Mouse (Mus musculus): ENCODE measurements around the gene Col4a1.

The Col4a1 gene

DNA sequence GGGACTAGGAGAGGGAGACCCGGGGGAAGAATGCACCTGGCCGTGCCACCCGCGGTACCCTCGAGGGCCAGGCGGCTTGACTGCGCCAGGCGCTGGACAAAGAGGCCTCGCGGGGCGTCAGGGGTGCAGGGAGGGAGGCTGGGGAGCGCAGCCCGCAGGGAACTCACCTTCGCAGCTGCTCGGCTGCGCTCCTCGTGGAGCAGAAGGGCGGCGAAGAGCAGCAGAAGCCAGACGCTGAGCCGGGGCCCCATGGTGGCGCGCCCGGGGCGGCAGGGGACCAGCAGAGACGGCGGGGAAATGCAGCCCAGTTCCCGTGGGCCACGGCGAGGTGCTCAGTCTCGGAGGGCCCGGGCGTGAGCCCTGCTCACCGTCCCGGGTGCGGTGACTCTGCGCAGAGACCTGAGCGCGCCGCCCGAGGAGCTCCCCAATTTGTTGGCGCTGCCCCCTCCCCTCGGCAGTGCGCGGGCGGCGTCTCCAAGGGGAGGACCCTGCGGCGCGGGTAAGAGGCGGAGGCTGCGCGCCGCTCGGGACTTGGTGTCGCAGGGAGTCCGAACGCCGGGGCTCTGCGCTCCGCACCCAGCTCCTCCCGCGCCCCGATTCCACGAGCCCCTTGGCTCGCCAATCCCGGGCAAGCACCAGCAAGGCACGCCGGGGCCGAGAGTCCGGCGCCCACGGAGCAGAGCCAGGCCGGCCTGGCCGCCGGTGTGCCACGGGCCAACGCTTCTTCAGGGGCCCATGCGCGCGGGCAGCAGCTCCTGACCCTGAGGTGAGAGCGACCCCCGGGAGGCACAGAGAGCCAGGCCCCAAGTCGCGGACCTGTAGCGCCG, at the start of gene Col4a1, which contains the start of gene Col4a2:
Gene Col4a1 (minus strand): TSS at position 478 of the 827 bp plus-strand sequence.
Gene Col4a2 (plus strand): TSS at position 457 of the 827 bp plus-strand sequence.
- peak in 1 of 2 experiments; percentile 7 for DNase-seq (ENCODE audit: low spot score in 2 of 2)

GRCm38 (mm10) chr8:11361546-11362277, 49.1 kb upstream of the Col4a1 start:
- DNase-seq (ENCODE audit: low spot score in 2 of 2), result no peak

DNA sequence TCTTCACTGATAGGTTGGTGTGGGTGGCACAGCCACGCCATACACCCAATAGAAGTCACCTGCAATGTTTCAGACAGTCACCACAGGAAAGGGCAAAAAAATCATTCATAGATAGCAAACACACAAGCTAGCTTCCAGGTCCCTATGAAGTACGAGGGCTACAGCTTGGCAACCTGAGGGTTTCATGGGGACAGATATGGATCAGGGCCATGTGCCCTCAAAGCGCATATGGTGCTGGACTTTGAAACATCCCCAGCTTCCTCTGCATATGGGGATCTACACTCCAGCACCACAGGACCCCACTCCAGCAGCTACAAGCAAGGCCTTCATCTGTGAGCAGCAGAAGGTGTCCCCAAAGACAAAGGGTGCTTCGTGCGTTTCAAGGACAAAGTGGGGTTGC, 47.2 kb upstream of the Col4a1 start:
- DNase-seq (ENCODE audit: low spot score in 2 of 2), result no peak

DNA sequence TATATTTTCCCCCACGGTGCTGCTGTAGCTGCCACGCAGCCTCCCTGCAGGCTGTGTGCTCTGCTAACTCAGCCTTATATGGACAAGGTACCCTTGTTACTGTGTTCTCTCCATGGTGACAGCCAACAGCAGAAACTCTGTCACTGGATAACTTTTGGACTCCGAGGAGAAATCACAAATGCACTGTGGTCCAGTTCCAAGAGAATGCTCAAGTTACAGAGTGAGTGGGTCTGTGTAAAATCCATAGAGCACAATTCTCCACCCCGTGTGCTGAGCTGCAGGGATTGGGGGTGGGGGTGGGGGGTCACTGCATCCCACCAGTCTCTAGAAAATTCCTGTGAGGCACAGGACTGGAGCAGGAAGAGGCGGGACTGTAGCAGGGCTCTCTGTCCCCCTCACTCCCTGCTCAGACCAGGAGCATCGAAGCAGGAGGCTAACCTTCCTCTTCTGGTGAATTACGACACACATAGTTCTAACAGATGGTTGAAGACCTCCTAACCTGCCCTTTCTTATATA, 45.4 kb upstream of the Col4a1 start:
- no peak for DNase-seq (ENCODE audit: low spot score in 2 of 2)

- no peak for DNase-seq (ENCODE audit: low spot score in 2 of 2)
These were observed 44.1 kb upstream of the Col4a1 start for GRCm38 (mm10) chr8:11356776-11357175.

GRCm38 (mm10) chr8:11355900-11356299, 43.3 kb upstream of the Col4a1 start:
- DNase-seq (ENCODE audit: low spot score in 2 of 2), result no peak

DNA sequence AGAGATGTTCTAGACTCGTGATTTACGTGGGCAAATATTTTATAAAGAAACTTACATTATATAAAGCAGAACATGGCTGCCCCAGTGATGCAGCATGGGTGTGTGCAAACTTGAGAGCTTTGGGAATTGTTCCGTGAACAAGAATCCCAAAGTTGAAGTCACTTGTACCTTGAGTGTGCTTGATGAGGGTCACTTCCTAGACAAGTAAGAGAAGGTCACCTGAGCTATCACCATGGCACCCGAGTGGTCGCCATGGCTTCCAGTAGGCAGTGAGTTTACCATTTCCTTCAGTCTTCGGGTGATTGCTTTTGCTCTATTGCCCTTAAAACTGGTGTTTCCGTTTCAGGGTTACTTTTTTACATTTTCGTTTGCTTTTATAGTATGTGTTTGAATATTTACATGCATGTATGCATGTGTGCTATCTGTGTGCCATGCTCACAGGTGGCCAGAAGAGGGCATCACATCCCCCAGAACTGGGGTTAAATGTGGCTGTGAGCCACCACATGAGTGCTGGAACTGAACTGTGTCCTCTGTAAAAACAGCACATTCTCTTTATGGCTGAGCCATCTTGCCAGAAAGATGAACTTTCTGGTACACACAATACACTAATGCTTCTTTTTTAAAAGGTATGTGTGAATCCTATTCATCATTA, 42.3 kb upstream of the Col4a1 start:
- no peak for DNase-seq (ENCODE audit: low spot score in 2 of 2)

- DNase-seq (ENCODE audit: low spot score in 2 of 2), result no peak
These were observed 39.9 kb upstream of the Col4a1 start for GRCm38 (mm10) chr8:11352514-11352913.

- DNase-seq (ENCODE audit: low spot score in 2 of 2), result no peak
These were observed 38.7 kb upstream of the Col4a1 start for GRCm38 (mm10) chr8:11351355-11351754.

DNA sequence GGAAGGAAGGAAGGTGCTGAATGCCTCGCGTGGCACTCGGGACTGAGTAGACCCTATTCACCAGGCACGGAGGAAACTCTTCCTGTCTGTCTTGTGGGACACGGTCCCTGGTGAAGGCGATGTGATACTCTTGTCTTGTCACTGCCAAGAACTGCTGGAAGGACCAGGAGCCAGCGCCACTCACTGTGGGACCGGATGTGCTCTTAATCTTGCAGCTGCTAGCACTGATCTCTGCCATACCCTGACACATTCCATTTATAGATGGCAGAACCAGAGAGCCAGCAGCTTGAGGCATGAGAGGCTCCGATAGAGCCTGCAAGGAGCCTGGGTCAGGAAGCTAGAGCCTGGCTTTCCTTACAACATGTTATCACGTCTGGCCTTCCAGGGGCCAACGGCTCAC, 36.0 kb upstream of the Col4a1 start:
- no peak for DNase-seq (ENCODE audit: low spot score in 2 of 2)

DNA sequence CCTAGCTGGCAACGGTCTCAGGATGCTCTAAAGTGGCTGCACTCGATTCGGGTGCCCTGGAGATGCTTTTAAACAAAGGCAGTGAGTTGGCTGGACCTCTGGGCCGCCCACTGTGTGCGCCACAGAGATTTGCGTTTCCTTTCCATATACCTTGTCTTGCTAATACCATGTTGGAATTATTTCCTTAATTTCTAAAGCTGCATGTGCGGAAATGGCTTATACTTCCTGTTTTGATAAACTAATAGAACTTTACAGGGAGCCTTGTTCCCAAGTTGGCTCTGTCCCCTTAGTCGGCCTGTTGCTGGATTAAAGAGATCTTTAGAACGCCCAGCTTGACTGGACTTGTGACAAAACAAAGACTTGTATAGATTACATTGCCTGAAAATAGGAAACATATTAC, 35.1 kb upstream of the Col4a1 start:
- no peak for DNase-seq (ENCODE audit: low spot score in 2 of 2)

DNA sequence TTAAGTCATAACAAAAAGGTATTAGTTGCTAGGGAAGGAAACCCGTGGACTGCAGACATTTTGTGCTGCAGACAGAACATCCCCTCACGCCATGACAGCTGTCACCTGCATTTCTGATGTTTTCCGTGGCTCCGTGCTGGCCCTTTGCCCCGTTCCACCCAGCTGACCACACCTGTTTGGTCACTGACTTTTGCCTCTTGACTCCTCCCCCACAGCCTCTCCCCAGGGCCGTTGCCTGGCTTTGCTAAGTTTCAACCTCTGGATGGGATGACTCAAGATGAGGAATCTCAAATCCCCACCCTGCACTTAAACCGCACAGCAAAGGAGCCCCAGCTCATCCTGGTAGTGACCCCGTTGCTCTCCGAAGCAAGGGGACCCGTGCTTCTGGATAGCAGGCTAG, 33.6 kb upstream of the Col4a1 start:
- no peak for DNase-seq (ENCODE audit: low spot score in 2 of 2)

DNA sequence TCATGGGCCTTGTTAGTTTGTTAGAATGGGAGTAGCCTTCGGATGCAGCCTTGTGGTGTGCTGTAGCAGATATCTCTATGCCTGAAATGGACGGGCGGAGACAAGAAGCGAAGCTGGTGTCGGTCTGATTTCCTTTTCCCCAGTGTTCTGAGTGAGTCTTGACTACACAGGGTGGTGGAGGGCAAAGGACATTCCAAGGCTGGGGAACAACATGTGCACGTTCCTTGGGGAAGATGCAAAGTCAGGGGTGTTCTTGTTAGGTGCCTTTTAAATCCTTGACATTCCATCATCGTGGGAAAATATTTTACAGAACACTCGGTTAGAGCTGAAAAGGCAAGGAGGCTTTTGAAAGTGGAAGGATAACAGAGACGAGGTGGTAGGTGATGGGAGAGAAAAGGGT, 31.8 kb upstream of the Col4a1 start:
- no peak for DNase-seq (ENCODE audit: low spot score in 2 of 2)

GRCm38 (mm10) chr8:11341111-11341566, 28.5 kb upstream of the Col4a1 start:
- DNase-seq (ENCODE audit: low spot score in 2 of 2), result no peak

GRCm38 (mm10) chr8:11340310-11341110, 27.9 kb upstream of the Col4a1 start:
- peak in 1 of 2 experiments; percentile 6 for DNase-seq (ENCODE audit: low spot score in 2 of 2)

GRCm38 (mm10) chr8:11338507-11338906, 25.9 kb upstream of the Col4a1 start:
- DNase-seq (ENCODE audit: low spot score in 2 of 2), result no peak

GRCm38 (mm10) chr8:11337642-11338041, 25.0 kb upstream of the Col4a1 start:
- DNase-seq (ENCODE audit: low spot score in 2 of 2), result no peak

DNA sequence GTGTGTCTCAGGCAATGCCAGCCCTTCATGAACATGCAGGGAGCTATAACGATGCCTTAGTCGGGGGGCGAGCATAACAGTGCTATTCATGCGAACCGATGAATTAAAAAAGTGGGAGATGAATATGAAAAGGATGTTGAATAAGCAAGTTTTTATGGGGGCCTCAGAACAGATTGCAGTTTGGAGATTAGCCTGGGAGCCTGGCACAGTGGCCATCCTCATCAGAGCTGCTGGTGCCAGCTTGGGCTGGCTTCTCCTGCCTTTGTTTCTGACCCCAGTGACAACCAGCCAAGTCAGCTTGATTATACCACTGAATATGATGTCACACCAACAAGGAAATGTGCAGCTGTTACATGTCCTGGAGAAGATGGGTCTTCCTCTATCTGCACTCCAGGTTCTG, 23.7 kb upstream of the Col4a1 start:
- DNase-seq (ENCODE audit: low spot score in 2 of 2), result no peak

- DNase-seq (ENCODE audit: low spot score in 2 of 2), result no peak
These were observed 22.6 kb upstream of the Col4a1 start for GRCm38 (mm10) chr8:11335238-11335637.

- DNase-seq (ENCODE audit: low spot score in 2 of 2), result no peak
These were observed 21.9 kb upstream of the Col4a1 start for GRCm38 (mm10) chr8:11334493-11334892.

DNA sequence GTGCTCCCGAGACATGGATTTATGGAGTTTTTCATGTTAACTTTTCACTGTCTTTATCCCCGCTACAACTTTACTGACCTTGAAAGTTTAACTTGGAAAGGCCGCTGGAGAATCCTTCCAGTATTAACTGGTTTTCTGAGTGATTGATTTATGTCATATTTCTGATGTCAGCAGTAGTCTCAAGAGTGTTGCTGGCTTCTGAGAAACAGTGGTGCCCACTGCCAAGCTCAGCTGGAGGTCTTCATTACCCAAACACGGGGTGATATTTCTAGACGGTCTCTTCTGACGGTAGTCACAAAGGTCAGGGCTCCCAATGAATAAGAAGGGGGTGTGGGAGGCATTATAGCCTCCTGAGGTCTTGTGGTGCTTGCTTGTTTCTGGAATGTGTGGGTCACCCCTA, 21.1 kb upstream of the Col4a1 start:
- DNase-seq (ENCODE audit: low spot score in 2 of 2), result no peak
